Mouse (Mus musculus) left cerebral cortex, adult 18-20 months (tissue): ENCODE measurements at regions not wholly inside any gene's neighbourhood (a gene's known extent, or its start where the extent isn't known, plus 50 kb on each side); places are given as distances from the start of the nearest gene placed in this dataset.
A peak's percentile ranks its signal among the peaks of the same experiment; 100 is the strongest.
"Not testable (repeated sequence)": the region's sequence is repeated elsewhere in the genome, so short reads cannot be mapped to it uniquely, and the experiment has no call there.

ENCODE experiments used
- DNase-seq, 2 experiments: peaks; one replicate each; pipeline ENCODE4 v3.0.0; 2021 to 2022; ENCODE audit warnings: low spot score in 2 of 2, mixed read lengths in 1 of 2

GRCm38 (mm10) chr10:36884198-36884597 lies 90.1 kb upstream of the Hdac2 start:
- DNase-seq: no peak

- DNase-seq: no peak
These were observed 76.3 kb upstream of the Hdac2 start for GRCm38 (mm10) chr10:36897900-36898600.

- peak; percentile 5 to 6 for DNase-seq
These were observed 65.5 kb upstream of the Hdac2 start for GRCm38 (mm10) chr10:36908861-36909260.

GRCm38 (mm10) chr10:36918037-36918436 lies 56.3 kb upstream of the Hdac2 start:
- DNase-seq: not testable (repeated sequence)

GRCm38 (mm10) chr10:36923756-36924155 lies 50.6 kb upstream of the Hdac2 start:
- no peak for DNase-seq

- no peak for DNase-seq
These were observed 50.2 kb upstream of the Hdac2 start for GRCm38 (mm10) chr10:36924161-36924560.
